Mouse (Mus musculus): ENCODE measurements at regions not wholly inside any gene's neighbourhood (a gene's known extent, or its start where the extent isn't known, plus 50 kb on each side); places are given as distances from the start of the nearest gene placed in this dataset.

DNA sequence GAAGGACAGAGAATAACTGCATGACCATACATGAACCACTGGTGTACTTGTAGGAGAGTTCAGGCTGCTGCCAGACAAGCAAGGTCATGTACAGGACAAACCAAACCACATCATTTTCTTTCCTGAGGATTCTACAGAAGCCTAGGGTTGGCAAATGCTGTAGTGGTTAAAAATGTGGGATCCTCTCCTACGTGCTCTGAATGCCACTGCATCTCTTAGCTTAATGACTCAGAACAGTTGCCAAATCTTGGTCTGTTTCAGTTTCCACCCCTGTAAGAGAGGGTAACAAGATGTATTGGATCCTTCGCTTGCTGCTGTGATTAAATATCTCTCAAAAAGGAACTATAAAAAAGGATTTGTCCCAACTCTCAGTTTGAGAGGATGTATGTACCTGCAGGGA lies 938.1 kb downstream of the 4930444P10Rik start:
- Histone ChIP-seq H3K27me3 (ENCODE audit: control insufficient read depth, insufficient read depth, low read depth, low read length) (no peaks in the 10 kb centered on the region), H3K9me3 (replicated peaks; ENCODE audit: control insufficient read depth, low read length, poor library complexity, severe bottlenecking) (no peaks in the 10 kb centered on the region), H3K27ac (ENCODE audit: low read length) (no peak overlapping the region), H3K36me3 (ENCODE audit: control insufficient read depth, insufficient read depth, low read length) (no peaks in the 10 kb centered on the region), H3K4me3 (ENCODE audit: low read depth, low read length) (no peak overlapping the region), H3K9ac (ENCODE audit: low read depth, low read length) (no peak overlapping the region), H3K4me1 (ENCODE audit: control insufficient read depth, insufficient read depth, low read length) (no peaks in the 10 kb centered on the region), H3K4me2 (ENCODE audit: low read length) (no peak overlapping the region)
- WGBS: 86% methylated on average over 2 of the region's 2 CpGs
- ATAC-seq: no peak

DNA sequence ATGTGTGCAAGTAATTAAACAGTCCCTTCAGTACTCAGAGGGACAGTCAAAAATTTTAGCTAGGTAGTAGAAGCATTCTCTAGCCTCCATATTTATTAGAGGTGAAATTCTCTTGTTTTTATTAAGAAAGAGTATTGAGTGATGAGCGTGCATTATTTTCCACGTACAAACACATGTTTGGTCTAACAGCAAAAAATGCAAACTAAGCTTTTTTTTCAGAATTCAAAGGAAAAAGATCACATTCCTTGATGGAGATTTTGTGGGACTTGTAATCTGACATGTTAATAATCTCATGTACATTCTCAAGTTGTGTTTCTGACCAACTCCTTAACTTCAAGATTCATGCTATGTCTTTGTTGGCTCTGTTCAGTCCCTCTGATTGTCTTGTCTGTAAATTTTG lies 939.2 kb downstream of the 4930444P10Rik start:
- Histone ChIP-seq H3K4me3 (ENCODE audit: low read depth, low read length) (no peak overlapping the region), H3K9ac (ENCODE audit: low read depth, low read length) (no peak overlapping the region), H3K36me3 (ENCODE audit: control insufficient read depth, insufficient read depth, low read length) (no peaks in the 10 kb centered on the region), H3K4me2 (ENCODE audit: low read length) (no peak overlapping the region), H3K4me1 (ENCODE audit: control insufficient read depth, insufficient read depth, low read length) (no peaks in the 10 kb centered on the region), H3K27me3 (ENCODE audit: control insufficient read depth, insufficient read depth, low read depth, low read length) (no peaks in the 10 kb centered on the region), H3K27ac (ENCODE audit: low read length) (no peak overlapping the region), H3K9me3 (replicated peaks; ENCODE audit: control insufficient read depth, low read length, poor library complexity, severe bottlenecking) (no peaks in the 10 kb centered on the region)
- WGBS: 98% methylated on average over 2 of the region's 2 CpGs
- no peak for ATAC-seq

DNA sequence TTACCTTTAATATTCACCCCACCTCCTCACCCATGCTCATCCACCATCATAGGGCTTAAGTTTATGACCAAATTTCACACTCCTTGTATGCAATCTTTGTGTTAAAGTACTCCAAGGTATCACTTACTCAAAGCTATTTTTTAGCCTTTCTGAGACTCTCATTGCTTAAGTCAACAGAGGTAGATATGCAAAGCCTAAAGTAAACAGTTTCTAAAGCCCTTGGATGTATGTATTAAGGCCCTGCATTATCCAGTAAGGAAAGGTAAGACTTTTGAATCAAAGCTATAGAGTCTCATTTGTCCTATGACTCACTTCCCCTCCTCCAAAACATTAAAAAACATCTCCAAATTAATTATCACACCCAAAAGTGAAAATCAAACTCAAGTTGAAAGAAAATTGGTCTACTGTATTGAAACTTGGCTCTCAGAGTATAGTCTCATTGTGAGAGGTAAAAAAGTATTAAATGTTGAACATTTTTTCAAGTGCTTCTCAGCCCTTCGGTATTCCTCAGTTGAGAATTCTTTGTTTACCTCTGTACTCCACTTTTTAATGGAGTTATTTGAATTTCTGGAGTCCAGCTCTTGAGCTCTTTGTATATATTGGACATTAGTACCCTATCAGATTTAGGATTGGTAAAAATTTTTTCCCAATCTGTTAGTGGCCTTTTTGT lies 949.1 kb downstream of the 4930444P10Rik start:
- Histone ChIP-seq H3K9me3 (replicated peaks; ENCODE audit: control insufficient read depth, low read length, poor library complexity, severe bottlenecking) (no peaks in the 10 kb centered on the region), H3K27ac (ENCODE audit: low read length) (no peak overlapping the region), H3K4me3 (ENCODE audit: low read depth, low read length) (no peak overlapping the region), H3K27me3 (ENCODE audit: control insufficient read depth, insufficient read depth, low read depth, low read length) (no peaks in the 10 kb centered on the region), H3K4me1 (ENCODE audit: control insufficient read depth, insufficient read depth, low read length) (no peaks in the 10 kb centered on the region), H3K4me2 (ENCODE audit: low read length) (no peak overlapping the region), H3K9ac (ENCODE audit: low read depth, low read length) (no peak overlapping the region), H3K36me3 (ENCODE audit: control insufficient read depth, insufficient read depth, low read length) (no peaks in the 10 kb centered on the region)
- WGBS: 87% methylated on average over 1 of the region's 1 CpGs
- ATAC-seq: no peak

- no peak for ATAC-seq
- H3K27me3 ChIP-seq (ENCODE audit: control insufficient read depth, insufficient read depth, low read depth, low read length): no peaks in the 10 kb centered on the region
- no peaks in the 10 kb centered on the region for H3K9me3 ChIP-seq (replicated peaks; ENCODE audit: control insufficient read depth, low read length, poor library complexity, severe bottlenecking)
- WGBS: 84% methylated on average over 3 of the region's 3 CpGs
- H3K9ac ChIP-seq (ENCODE audit: low read depth, low read length): no peak overlapping the region
- H3K4me3 ChIP-seq (ENCODE audit: low read depth, low read length): no peak overlapping the region
- H3K36me3 ChIP-seq (ENCODE audit: control insufficient read depth, insufficient read depth, low read length): no peaks in the 10 kb centered on the region
- no peak overlapping the region for H3K4me2 ChIP-seq (ENCODE audit: low read length)
- no peak overlapping the region for H3K27ac ChIP-seq (ENCODE audit: low read length)
- H3K4me1 ChIP-seq (ENCODE audit: control insufficient read depth, insufficient read depth, low read length): no peaks in the 10 kb centered on the region
Measured at GRCm38 (mm10) chr1:15118462-15118861, 974.7 kb downstream of the 4930444P10Rik start.

DNA sequence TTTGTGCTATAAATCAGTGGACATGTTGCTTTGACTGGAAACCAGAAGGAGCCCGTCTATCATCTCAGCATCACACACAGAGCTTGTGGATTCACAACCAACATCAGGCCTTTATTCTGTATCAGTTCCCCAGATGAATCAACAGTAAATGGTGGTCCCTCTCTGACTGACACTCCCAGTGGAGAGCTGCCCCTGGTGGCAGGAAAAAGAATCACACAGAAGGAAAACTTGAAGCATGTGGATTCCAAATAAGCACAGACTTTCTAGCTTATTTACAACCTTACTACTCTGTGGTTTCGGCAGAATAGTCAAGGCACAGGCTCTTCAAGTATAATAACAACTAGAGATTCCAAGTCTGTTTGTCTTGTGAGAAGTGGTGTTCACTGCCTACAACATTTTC lies 981.7 kb downstream of the 4930444P10Rik start:
- no peak for ATAC-seq
- Histone ChIP-seq H3K9ac (ENCODE audit: low read depth, low read length) (no peak overlapping the region), H3K36me3 (ENCODE audit: control insufficient read depth, insufficient read depth, low read length) (no peaks in the 10 kb centered on the region), H3K27me3 (ENCODE audit: control insufficient read depth, insufficient read depth, low read depth, low read length) (no peaks in the 10 kb centered on the region), H3K27ac (ENCODE audit: low read length) (no peak overlapping the region), H3K4me2 (ENCODE audit: low read length) (no peak overlapping the region), H3K4me1 (ENCODE audit: control insufficient read depth, insufficient read depth, low read length) (no peaks in the 10 kb centered on the region), H3K9me3 (replicated peaks; ENCODE audit: control insufficient read depth, low read length, poor library complexity, severe bottlenecking) (no peaks in the 10 kb centered on the region), H3K4me3 (ENCODE audit: low read depth, low read length) (no peak overlapping the region)
- 87% methylated on average over 2 of the region's 2 CpGs for WGBS

DNA sequence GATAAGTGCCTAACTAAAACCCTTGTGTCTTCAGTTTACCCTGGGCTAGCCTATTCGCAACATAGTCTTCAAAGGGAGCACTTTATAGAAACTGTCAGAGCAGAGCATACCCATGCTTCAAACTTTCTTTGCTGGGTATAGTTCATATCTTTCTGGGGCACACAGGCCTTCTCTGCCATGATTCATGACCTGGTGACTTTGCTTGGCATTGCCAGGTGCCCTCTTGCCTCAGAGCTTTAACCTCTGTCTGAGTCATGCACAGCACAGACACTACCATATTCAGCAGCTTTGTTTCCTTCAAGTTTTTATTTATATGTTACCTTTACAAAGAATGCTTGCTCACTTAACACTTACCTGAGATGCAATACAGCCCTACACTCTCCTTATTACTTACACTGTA lies 1022.8 kb downstream of the 4930444P10Rik start:
- H3K36me3 ChIP-seq (ENCODE audit: control insufficient read depth, insufficient read depth, low read length): no peaks in the 10 kb centered on the region
- H3K9ac ChIP-seq (ENCODE audit: low read depth, low read length): no peak overlapping the region
- no peaks in the 10 kb centered on the region for H3K4me1 ChIP-seq (ENCODE audit: control insufficient read depth, insufficient read depth, low read length)
- no peak for ATAC-seq
- no peaks in the 10 kb centered on the region for H3K27me3 ChIP-seq (ENCODE audit: control insufficient read depth, insufficient read depth, low read depth, low read length)
- no peak overlapping the region for H3K4me3 ChIP-seq (ENCODE audit: low read depth, low read length)
- 97% methylated on average over 1 of the region's 1 CpGs for WGBS
- H3K4me2 ChIP-seq (ENCODE audit: low read length): no peak overlapping the region
- no peak overlapping the region for H3K27ac ChIP-seq (ENCODE audit: low read length)
- no peaks in the 10 kb centered on the region for H3K9me3 ChIP-seq (replicated peaks; ENCODE audit: control insufficient read depth, low read length, poor library complexity, severe bottlenecking)

GRCm38 (mm10) chr1:15034047-15034446 lies 1059.1 kb downstream of the 4930444P10Rik start:
- H3K4me1 ChIP-seq (ENCODE audit: control insufficient read depth, insufficient read depth, low read length): no peaks in the 10 kb centered on the region
- no peak overlapping the region for H3K4me2 ChIP-seq (ENCODE audit: low read length)
- WGBS: 62% methylated on average over 1 of the region's 1 CpGs

DNA sequence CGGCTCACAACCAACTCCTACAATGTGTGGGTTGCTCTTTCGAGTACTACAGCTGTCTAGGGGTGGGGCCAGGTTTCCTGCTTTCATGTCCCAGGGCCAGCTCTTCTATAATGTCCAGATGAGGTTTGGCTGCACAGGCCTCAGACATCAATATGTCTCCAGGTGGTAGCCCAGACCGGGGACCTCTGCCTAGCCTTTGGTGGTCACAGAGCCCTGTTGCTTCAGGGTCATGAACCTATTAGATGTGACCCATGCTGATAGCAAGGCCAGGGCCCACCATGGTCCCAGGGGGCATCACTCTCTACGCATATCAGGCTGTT lies 1074.7 kb downstream of the 4930444P10Rik start:
- H3K9ac ChIP-seq (ENCODE audit: low read depth, low read length): no peak overlapping the region
- H3K36me3 ChIP-seq (ENCODE audit: control insufficient read depth, insufficient read depth, low read length): no peaks in the 10 kb centered on the region
- WGBS: 83% methylated on average over 4 of the region's 4 CpGs
- H3K27ac ChIP-seq (ENCODE audit: low read length): no peak overlapping the region
- no peaks in the 10 kb centered on the region for H3K9me3 ChIP-seq (replicated peaks; ENCODE audit: control insufficient read depth, low read length, poor library complexity, severe bottlenecking)
- no peaks in the 10 kb centered on the region for H3K27me3 ChIP-seq (ENCODE audit: control insufficient read depth, insufficient read depth, low read depth, low read length)
- H3K4me1 ChIP-seq (ENCODE audit: control insufficient read depth, insufficient read depth, low read length): no peaks in the 10 kb centered on the region
- ATAC-seq: no peak
- no peak overlapping the region for H3K4me3 ChIP-seq (ENCODE audit: low read depth, low read length)
- H3K4me2 ChIP-seq (ENCODE audit: low read length): no peak overlapping the region

More at GRCm38 (mm10) chr1:15034047-15034446, 1059.1 kb downstream of the 4930444P10Rik start:
- no peak overlapping the region for H3K4me3 ChIP-seq (ENCODE audit: low read depth, low read length)
- no peaks in the 10 kb centered on the region for H3K27me3 ChIP-seq (ENCODE audit: control insufficient read depth, insufficient read depth, low read depth, low read length)
- H3K27ac ChIP-seq (ENCODE audit: low read length): no peak overlapping the region
- no peaks in the 10 kb centered on the region for H3K9me3 ChIP-seq (replicated peaks; ENCODE audit: control insufficient read depth, low read length, poor library complexity, severe bottlenecking)
- H3K9ac ChIP-seq (ENCODE audit: low read depth, low read length): no peak overlapping the region
- H3K36me3 ChIP-seq (ENCODE audit: control insufficient read depth, insufficient read depth, low read length): no peaks in the 10 kb centered on the region
- no peak for ATAC-seq

GRCm38 (mm10) chr1:15017689-15018459 lies 1075.3 kb downstream of the 4930444P10Rik start:
- Histone ChIP-seq H3K27ac (ENCODE audit: low read length) (no peak overlapping the region), H3K4me2 (ENCODE audit: low read length) (no peak overlapping the region), H3K9me3 (replicated peaks; ENCODE audit: control insufficient read depth, low read length, poor library complexity, severe bottlenecking) (no peaks in the 10 kb centered on the region), H3K36me3 (ENCODE audit: control insufficient read depth, insufficient read depth, low read length) (no peaks in the 10 kb centered on the region), H3K4me1 (ENCODE audit: control insufficient read depth, insufficient read depth, low read length) (no peaks in the 10 kb centered on the region), H3K4me3 (ENCODE audit: low read depth, low read length) (no peak overlapping the region), H3K27me3 (ENCODE audit: control insufficient read depth, insufficient read depth, low read depth, low read length) (no peaks in the 10 kb centered on the region), H3K9ac (ENCODE audit: low read depth, low read length) (no peak overlapping the region)
- no peak for ATAC-seq
- WGBS: 65% methylated on average over 9 of the region's 9 CpGs
